Mouse (Mus musculus): ENCODE measurements around the gene Anapc15-ps. TPM values are rescaled to one million over a fixed set of nuclear protein-coding genes. Genes with fewer than 3 reads are reported as not detected.
"Not testable (repeated sequence)": the region's sequence is repeated elsewhere in the genome, so short reads cannot be mapped to it uniquely, and the experiment has no call there.

Gene Anapc15-ps
- polyA plus RNA-seq, 1 experiment, result not detected

- Histone ChIP-seq H3K27ac (ENCODE audit: insufficient read depth, low read depth, low read length) (no peak overlapping the region), H3K4me1 (ENCODE audit: control insufficient read depth, insufficient read depth, low read length) (no peaks in the 10 kb centered on the region), H3K4me3 (ENCODE audit: insufficient read depth, low read depth, low read length) (no peak overlapping the region)
- no peak for TF ChIP-seq CTCF (IDR thresholded peaks at IDR 0.05; ENCODE audit: insufficient read depth, low read depth, low read length)
- 71% methylated on average over 2 of the region's 2 CpGs for WGBS
These were observed 41.7 kb downstream of the Anapc15-ps start for GRCm38 (mm10) chr10:95631568-95631967.

GRCm38 (mm10) chr10:95630726-95631345, 42.4 kb downstream of the Anapc15-ps start:
- no peak for TF ChIP-seq POLR2A (IDR thresholded peaks at IDR 0.05; ENCODE audit: insufficient read depth, low read depth, low read length)
- no peak for TF ChIP-seq CTCF (IDR thresholded peaks at IDR 0.05; ENCODE audit: insufficient read depth, low read depth, low read length)
- H3K4me3 ChIP-seq (ENCODE audit: insufficient read depth, low read depth, low read length), result no peak overlapping the region

GRCm38 (mm10) chr10:95630166-95630565, 43.1 kb downstream of the Anapc15-ps start:
- H3K27ac ChIP-seq (ENCODE audit: insufficient read depth, low read depth, low read length); H3K4me3 ChIP-seq (ENCODE audit: insufficient read depth, low read depth, low read length); H3K4me1 ChIP-seq (ENCODE audit: control insufficient read depth, insufficient read depth, low read length): not testable (repeated sequence)
- 86% methylated on average over 4 of the region's 4 CpGs for WGBS

More at GRCm38 (mm10) chr10:95630726-95631345, 42.4 kb downstream of the Anapc15-ps start:
- 83% methylated on average over 10 of the region's 10 CpGs for WGBS
- Histone ChIP-seq H3K27ac (ENCODE audit: insufficient read depth, low read depth, low read length) (no peak overlapping the region), H3K4me1 (ENCODE audit: control insufficient read depth, insufficient read depth, low read length) (no peaks in the 10 kb centered on the region)

- Histone ChIP-seq H3K27ac (ENCODE audit: insufficient read depth, low read depth, low read length) (no peak overlapping the region), H3K4me3 (ENCODE audit: insufficient read depth, low read depth, low read length) (no peak overlapping the region), H3K4me1 (ENCODE audit: control insufficient read depth, insufficient read depth, low read length) (no peaks in the 10 kb centered on the region)
- 56% methylated on average over 2 of the region's 2 CpGs for WGBS
- TF ChIP-seq POLR2A (IDR thresholded peaks at IDR 0.05; ENCODE audit: insufficient read depth, low read depth, low read length), result no peak
- no peak for TF ChIP-seq CTCF (IDR thresholded peaks at IDR 0.05; ENCODE audit: insufficient read depth, low read depth, low read length)
These were observed 44.9 kb downstream of the Anapc15-ps start for GRCm38 (mm10) chr10:95628338-95628737.

GRCm38 (mm10) chr10:95627381-95627780, 45.9 kb downstream of the Anapc15-ps start:
- Histone ChIP-seq H3K4me3 (ENCODE audit: insufficient read depth, low read depth, low read length) (no peak overlapping the region), H3K27ac (ENCODE audit: insufficient read depth, low read depth, low read length) (no peak overlapping the region), H3K4me1 (ENCODE audit: control insufficient read depth, insufficient read depth, low read length) (no peaks in the 10 kb centered on the region)
- 87% methylated on average over 6 of the region's 6 CpGs for WGBS
- no peak for TF ChIP-seq CTCF (IDR thresholded peaks at IDR 0.05; ENCODE audit: insufficient read depth, low read depth, low read length)
- TF ChIP-seq POLR2A (IDR thresholded peaks at IDR 0.05; ENCODE audit: insufficient read depth, low read depth, low read length), result no peak

GRCm38 (mm10) chr10:95625300-95625699, 48.0 kb downstream of the Anapc15-ps start:
- 89% methylated on average over 6 of the region's 6 CpGs for WGBS

GRCm38 (mm10) chr10:95624007-95624406, 49.2 kb downstream of the Anapc15-ps start:
- no peak overlapping the region for H3K27ac ChIP-seq (ENCODE audit: insufficient read depth, low read depth, low read length)
- WGBS, result 59% methylated on average over 5 of the region's 5 CpGs
- TF ChIP-seq POLR2A (IDR thresholded peaks at IDR 0.05; ENCODE audit: insufficient read depth, low read depth, low read length) (no peak), CTCF (IDR thresholded peaks at IDR 0.05; ENCODE audit: insufficient read depth, low read depth, low read length) (no peak)

More at GRCm38 (mm10) chr10:95625300-95625699, 48.0 kb downstream of the Anapc15-ps start:
- Histone ChIP-seq H3K27ac (ENCODE audit: insufficient read depth, low read depth, low read length) (no peak overlapping the region), H3K4me3 (ENCODE audit: insufficient read depth, low read depth, low read length) (no peak overlapping the region), H3K4me1 (ENCODE audit: control insufficient read depth, insufficient read depth, low read length) (no peaks in the 10 kb centered on the region)
- no peak for TF ChIP-seq CTCF (IDR thresholded peaks at IDR 0.05; ENCODE audit: insufficient read depth, low read depth, low read length)
- no peak for TF ChIP-seq POLR2A (IDR thresholded peaks at IDR 0.05; ENCODE audit: insufficient read depth, low read depth, low read length)

DNA sequence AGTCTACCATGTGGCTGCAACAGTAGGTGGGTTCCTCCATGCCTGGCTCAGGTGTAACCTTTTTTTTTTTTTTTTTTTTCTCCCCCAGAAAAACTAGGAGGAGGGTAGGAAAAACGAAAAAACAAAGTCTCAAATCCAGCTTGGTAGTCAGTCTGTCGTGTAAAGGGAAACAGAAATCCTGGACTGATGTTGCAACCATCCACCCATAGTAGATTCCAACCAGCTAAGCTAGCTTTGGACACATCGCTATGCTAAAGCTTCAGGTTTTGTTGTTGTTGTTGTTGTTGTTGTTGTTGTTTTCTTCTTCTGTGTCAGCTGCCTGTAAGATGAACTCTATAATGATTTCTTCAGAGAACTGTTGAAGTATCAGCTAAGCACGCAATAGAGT, 49.7 kb downstream of the Anapc15-ps start:
- Histone ChIP-seq H3K27ac (ENCODE audit: insufficient read depth, low read depth, low read length) (no peak overlapping the region), H3K4me1 (ENCODE audit: control insufficient read depth, insufficient read depth, low read length) (no peaks in the 10 kb centered on the region), H3K4me3 (ENCODE audit: insufficient read depth, low read depth, low read length) (no peak overlapping the region)
- 78% methylated on average over 4 of the region's 4 CpGs for WGBS
- TF ChIP-seq POLR2A (IDR thresholded peaks at IDR 0.05; ENCODE audit: insufficient read depth, low read depth, low read length) (no peak), CTCF (IDR thresholded peaks at IDR 0.05; ENCODE audit: insufficient read depth, low read depth, low read length) (no peak)

More at GRCm38 (mm10) chr10:95624007-95624406, 49.2 kb downstream of the Anapc15-ps start:
- Histone ChIP-seq H3K4me3 (ENCODE audit: insufficient read depth, low read depth, low read length) (no peak overlapping the region), H3K4me1 (ENCODE audit: control insufficient read depth, insufficient read depth, low read length) (no peaks in the 10 kb centered on the region)

Other genes starting within 250 kb of the Anapc15-ps start
- not detected in 2 replicates for gene Mrpl42, start 171.5 kb downstream of the Anapc15-ps start, polyA plus RNA-seq (2012; ENCODE audit: insufficient read depth, insufficient read length, low replicate concordance, missing spikeins)
- gene Ube2n, start 158.3 kb downstream of the Anapc15-ps start, polyA plus RNA-seq (2012; ENCODE audit: insufficient read depth, insufficient read length, low replicate concordance, missing spikeins), result not detected in 2 replicates
- not detected in 2 replicates for gene Nudt4, start 109.3 kb downstream of the Anapc15-ps start, polyA plus RNA-seq (2012; ENCODE audit: insufficient read depth, insufficient read length, low replicate concordance, missing spikeins)
- gene Gm33543, start 169.5 kb upstream of the Anapc15-ps start, polyA plus RNA-seq (2012; ENCODE audit: insufficient read depth, insufficient read length, low replicate concordance, missing spikeins), result not detected in 2 replicates